Mouse (Mus musculus) monocyte, adult 5-6 weeks (primary cell): ENCODE results near the gene Fam178b. TPM values are rescaled to one million over a fixed set of nuclear protein-coding genes. Genes with fewer than 3 reads are reported as not detected.

Source experiments
- ATAC-seq: fragments of 153-309, 156-312 bp; replicated peaks from 2 replicates; pipeline ENCODE4 v1.8.0; 2017; ENCODE audit warnings: mild to moderate bottlenecking; ENCODE audit not compliant: low TSS enrichment, insufficient number of reproducible peaks, severe bottlenecking, poor library complexity, low FRiP score
- total RNA-seq: library from RNA; stranded (forward); fragments of 200-1000, 200-491, 200-594 nt; gene quantifications from 3 replicates; pipeline ENCODE4 v1.2.3, GENCODE M21; 2017

Fam178b gene
- total RNA-seq, 1 experiment from 2014 or later, result not detected

DNA sequence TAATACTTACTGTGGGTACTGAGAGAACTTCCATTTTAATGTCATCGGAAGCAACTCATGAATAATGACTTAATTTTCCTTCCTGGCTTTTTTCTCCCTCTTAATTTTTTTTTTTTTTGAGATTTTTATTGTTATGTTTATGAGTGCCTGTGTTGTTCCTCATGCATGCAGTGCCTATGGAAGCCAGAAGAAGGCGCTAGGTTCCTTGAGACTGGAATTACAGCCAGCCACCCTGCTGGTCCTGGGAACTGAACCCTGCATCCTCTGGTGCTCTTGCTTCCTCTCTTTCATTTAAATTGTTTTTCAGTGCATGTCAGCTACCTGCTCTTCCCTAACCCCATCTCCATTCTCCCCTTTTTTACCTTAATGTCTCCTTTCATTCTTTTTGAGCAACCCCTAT is 169.3 kb downstream of the Fam178b start:
- ATAC-seq, result no peak

DNA sequence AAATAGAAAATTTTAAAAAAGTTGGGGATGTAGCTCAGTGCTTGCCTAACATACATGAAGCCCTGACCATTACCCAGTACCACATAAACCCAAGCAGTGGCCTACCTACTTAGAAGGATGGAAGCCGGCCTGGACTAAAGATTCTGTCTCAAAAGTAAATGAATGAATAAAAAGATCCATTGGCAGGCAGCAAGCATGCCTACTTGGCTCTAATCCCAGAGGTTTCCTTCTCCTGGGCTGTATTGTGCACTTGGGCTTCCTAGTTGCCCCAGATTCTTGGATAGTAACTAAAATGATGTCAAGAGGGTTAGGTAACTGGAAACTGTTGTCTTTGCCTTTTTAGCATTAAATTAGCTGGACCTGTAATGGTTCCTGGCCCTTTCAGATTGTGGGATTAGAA is 169.7 kb downstream of the Fam178b start:
- no peak for ATAC-seq

DNA sequence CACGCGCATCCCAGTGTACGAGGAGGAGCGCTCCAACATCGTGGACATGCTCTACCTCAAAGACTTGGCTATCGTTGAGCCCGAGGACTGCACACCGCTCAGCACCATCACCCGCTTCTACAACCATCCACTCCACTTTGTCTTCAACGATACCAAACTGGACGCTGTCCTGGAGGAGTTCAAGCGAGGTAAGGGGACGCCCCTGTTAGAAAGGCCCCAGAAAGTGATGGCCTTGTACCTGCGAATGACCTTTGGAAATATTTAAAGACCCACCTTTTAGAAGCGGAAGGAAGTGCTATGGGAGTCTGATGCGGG is 170.1 kb downstream of the Fam178b start:
- no peak for ATAC-seq

Other genes starting within 250 kb of the Fam178b start
- 8.0 to 12.1 TPM (median 10.8 TPM) in 3 replicates for gene Lman2l, start 237.9 kb downstream of the Fam178b start, total RNA-seq
- 16.4 to 17.0 TPM (median 17.0 TPM) in 3 replicates for gene Cnnm4, start 211.6 kb downstream of the Fam178b start, total RNA-seq
- gene Cnnm3, start 171.3 kb downstream of the Fam178b start, total RNA-seq, result 3.9 to 11.4 TPM (median 6.2 TPM) in 3 replicates
- 9.4 to 21.2 TPM (median 19.1 TPM) in 3 replicates for gene Ankrd23, start 146.3 kb downstream of the Fam178b start, total RNA-seq
- gene Gm42417, start 143.8 kb downstream of the Fam178b start, total RNA-seq, result not detected in 3 replicates
- 4.9 to 7.9 TPM (median 7.6 TPM) in 3 replicates for gene Ankrd39, start 135.7 kb downstream of the Fam178b start, total RNA-seq
- 7.7 to 16.7 TPM (median 7.8 TPM) in 3 replicates for gene Sema4c, start 124.8 kb downstream of the Fam178b start, total RNA-seq
- gene Cox5b, start 8.3 kb upstream of the Fam178b start, total RNA-seq, result 276 to 385 TPM (median 284 TPM) in 3 replicates
- not detected in 3 replicates for gene 4933424G06Rik, start 27.0 kb upstream of the Fam178b start, total RNA-seq
- 43.6 to 76.4 TPM (median 61.1 TPM) in 3 replicates for gene Actr1b, start 31.2 kb upstream of the Fam178b start, total RNA-seq
- gene Zap70, start 78.6 kb upstream of the Fam178b start, total RNA-seq, result 14.5 to 81.6 TPM (median 14.9 TPM) in 3 replicates